In the genomic region with DNA sequence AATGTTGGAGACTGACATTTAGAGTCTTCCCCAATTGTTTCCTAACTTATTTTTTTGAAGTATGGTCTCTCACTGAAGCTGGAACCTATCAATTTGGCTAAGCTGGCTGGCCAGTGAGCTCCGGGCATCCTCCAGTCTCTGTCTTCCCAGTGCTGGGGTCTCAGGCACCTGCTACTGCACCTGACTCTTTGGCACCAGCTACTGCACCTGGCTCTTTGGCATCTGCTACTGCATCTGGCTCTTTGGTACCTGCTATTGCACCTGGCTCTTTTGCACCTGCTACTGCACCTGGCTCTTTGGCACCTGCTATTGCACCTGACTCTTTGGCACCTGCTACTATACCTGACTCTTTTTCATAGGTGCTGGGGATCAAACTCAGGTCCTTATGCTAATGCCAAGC, we compare ENCODE assay signal across 19 mouse cellular contexts.
DNase-seq lines count a peak whose midpoint lies in the region; ATAC-seq and TF ChIP-seq lines count a peak whose summit lies in the region.
"Had no signal": no experiment of that assay in that cellular context is flagged by ENCODE, and none has a peak within 500 bp of the region (broad histone marks: within the 10 kb centered on the region; RNA-seq: fewer than 3 reads in every experiment).

No protein-coding gene starts in this region.

- no peaks in the 10 kb centered on the region for H3K36me3 ChIP-seq in heart, embryonic 10.5 days
- H3K36me3 ChIP-seq in kidney, adult 2 months (ENCODE audit: control insufficient read depth, insufficient read depth, low read length): no peaks in the 10 kb centered on the region
- H3K36me3 ChIP-seq: embryonic facial prominence, embryonic 13.5 days; forebrain, embryonic 12.5 days; heart, embryonic 12.5 days; hindbrain, embryonic 10.5 days had no signal

- no peak for TF ChIP-seq CTCF in kidney, adult 2 months (conservative IDR thresholded peaks at IDR 0.05; ENCODE audit: insufficient read depth, insufficient read length, low read depth, low read length)

- DNase-seq in brain, adult 2 months (ENCODE audit: low read depth, low spot score): peak; percentile 80
- DNase-seq in cerebellum, adult 11 months: peak; percentile 47
- peak; percentile 38 for DNase-seq in cerebellum, adult 8-10 months
- peak; percentile 49 to 76 for DNase-seq in cerebellum, postnatal 14 days
- no peak for DNase-seq in heart, embryonic 10.5 days (ENCODE audit: low spot score)
- no peak for DNase-seq in kidney, adult 2 months
- DNase-seq: adrenal gland, adult 8-10 months; adrenal gland, postnatal 36 days; gastrocnemius, postnatal 14 days; kidney, adult 8-10 months had no signal

- WGBS in heart, embryonic 10.5 days: 82% methylated on average over 1 of the region's 1 CpGs
- 93% methylated on average over 1 of the region's 1 CpGs for WGBS in kidney, adult 2 months

- no peak for TF ChIP-seq POLR2A in kidney, adult 2 months (IDR thresholded peaks at IDR 0.05; ENCODE audit: low read depth, low read length)

- H3K27me3 ChIP-seq in heart, embryonic 10.5 days (ENCODE audit: insufficient read depth, poor library complexity, severe bottlenecking): no peaks in the 10 kb centered on the region
- H3K27me3 ChIP-seq in kidney, adult 2 months (replicated peaks; ENCODE audit: control insufficient read depth, insufficient read depth, low read length): no peaks in the 10 kb centered on the region
- H3K27me3 ChIP-seq: embryonic facial prominence, embryonic 13.5 days; forebrain, embryonic 12.5 days; heart, embryonic 12.5 days had no signal

- H3K4me3 ChIP-seq in heart, embryonic 10.5 days: no peak overlapping the region
- H3K4me3 ChIP-seq in kidney, adult 2 months (ENCODE audit: insufficient read depth, low read depth, low read length): no peak overlapping the region
- H3K4me3 ChIP-seq: embryonic facial prominence, embryonic 13.5 days; forebrain, embryonic 12.5 days; heart, adult 2 months; heart, embryonic 12.5 days; hindbrain, embryonic 10.5 days had no signal

- H3K27ac ChIP-seq in heart, embryonic 10.5 days: no peak overlapping the region
- no peak overlapping the region for H3K27ac ChIP-seq in kidney, adult 2 months (ENCODE audit: insufficient read depth, low read depth, low read length)
- H3K27ac ChIP-seq: embryonic facial prominence, embryonic 13.5 days; forebrain, embryonic 12.5 days; heart, adult 2 months; hindbrain, embryonic 10.5 days; hindbrain, embryonic 14.5 days had no signal

- no peaks in the 10 kb centered on the region for H3K9me3 ChIP-seq in heart, embryonic 10.5 days
- H3K9me3 ChIP-seq: embryonic facial prominence, embryonic 13.5 days; forebrain, embryonic 12.5 days; heart, embryonic 12.5 days; hindbrain, embryonic 10.5 days had no signal

- ATAC-seq in activated CD4-positive, CD25-positive, alpha-beta regulatory T cell, adult 4 months: no peak
- ATAC-seq: forebrain, embryonic 16.5 days; intestine, embryonic 16.5 days had no signal

- no peaks in the 10 kb centered on the region for H3K4me1 ChIP-seq in heart, embryonic 10.5 days
- H3K4me1 ChIP-seq in kidney, adult 2 months (ENCODE audit: control insufficient read depth, insufficient read depth, low read length): no peaks in the 10 kb centered on the region
- H3K4me1 ChIP-seq: embryonic facial prominence, embryonic 13.5 days; forebrain, embryonic 12.5 days; heart, embryonic 12.5 days; hindbrain, embryonic 10.5 days had no signal

Comparison
In these comparisons a context has a peak if more than half of its experiments do, and no peak if none do; other contexts are left out.
1. DNase-seq: peak in brain, adult 2 months (single experiment), cerebellum, adult 11 months (single experiment), cerebellum, adult 8-10 months (single experiment) and cerebellum, postnatal 14 days (2 of 2); none in heart, embryonic 10.5 days (single experiment) and kidney, adult 2 months (single experiment).